Mouse (Mus musculus) thymus, postnatal 36 days (tissue): Measurements from ENCODE around the gene Psap.
A peak's percentile ranks its signal among the peaks of the same experiment; 100 is the strongest.

Experiments used
- DNase-seq, 2 experiments: peaks; one replicate each; pipeline ENCODE4 v3.0.0; 2022; ENCODE audit warnings: mixed read lengths in 2 of 2

Gene Psap

DNA sequence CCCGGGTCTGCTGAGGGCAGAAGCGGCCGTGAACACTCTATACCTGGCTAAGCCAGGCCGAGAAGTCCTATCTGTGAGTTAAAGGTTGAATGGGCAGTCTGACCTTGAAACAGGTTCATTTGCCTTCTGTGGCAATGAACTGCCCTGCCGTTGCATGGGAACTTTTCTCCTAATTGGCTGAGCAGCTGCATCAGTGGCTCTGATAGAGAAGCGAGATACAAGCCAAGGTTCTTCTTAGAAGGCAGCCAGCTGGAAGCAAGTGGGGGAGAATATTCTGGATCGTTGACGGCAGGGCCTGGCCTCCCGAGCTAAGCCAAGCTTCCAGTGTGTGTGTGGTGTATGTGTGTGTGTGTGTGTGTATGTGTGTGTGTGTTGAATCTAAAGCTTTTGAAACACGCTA, 12.2 kb upstream of the Psap start:
- no peak for DNase-seq

DNA sequence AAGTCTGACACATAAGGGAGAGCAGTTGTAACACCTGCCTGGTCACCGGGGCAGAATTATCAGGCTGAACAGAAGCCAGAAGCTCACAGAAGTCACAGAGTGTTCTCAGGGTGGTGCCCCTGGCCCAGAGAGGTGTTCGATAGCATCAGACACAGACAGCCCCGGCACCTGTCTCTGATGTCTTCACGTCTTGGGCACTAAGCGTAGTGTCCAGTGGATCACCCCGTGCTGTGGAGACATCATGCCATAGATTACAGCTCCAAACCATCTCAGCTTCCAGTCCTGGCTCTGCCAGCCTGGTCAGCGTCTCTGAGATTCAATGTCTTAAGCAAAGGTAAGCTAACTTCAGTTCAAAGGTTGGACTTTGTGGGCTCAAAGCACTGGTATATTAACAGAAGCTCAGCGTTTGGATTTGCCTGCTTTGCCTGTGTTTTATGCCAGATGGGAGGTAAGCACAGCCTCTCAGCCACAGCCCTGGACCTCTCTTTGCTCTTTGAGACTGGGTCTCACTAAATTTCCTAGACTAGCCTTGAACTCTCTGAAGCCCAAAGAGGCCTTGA, 10.5 kb upstream of the Psap start:
- no peak for DNase-seq

DNA sequence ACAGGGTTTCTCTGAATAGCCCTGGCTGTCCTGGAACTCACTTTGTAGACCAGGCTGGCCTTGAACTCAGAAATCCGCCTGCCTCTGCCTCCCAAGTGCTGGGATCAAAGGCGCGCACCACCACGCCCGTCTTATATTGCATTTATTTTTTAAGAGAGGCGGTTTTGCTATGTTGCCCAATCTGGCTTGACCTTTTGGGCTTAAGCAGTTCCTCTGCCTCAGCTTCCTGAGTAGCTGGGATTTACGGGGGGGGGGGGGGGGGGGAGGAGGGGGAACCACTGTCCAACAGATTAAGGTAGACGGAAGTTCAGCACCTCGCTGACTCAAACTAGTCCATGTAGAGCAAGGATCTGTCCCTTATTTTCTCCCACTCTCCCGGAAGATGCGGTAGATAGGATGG, 8.7 kb upstream of the Psap start:
- DNase-seq: no peak

DNA sequence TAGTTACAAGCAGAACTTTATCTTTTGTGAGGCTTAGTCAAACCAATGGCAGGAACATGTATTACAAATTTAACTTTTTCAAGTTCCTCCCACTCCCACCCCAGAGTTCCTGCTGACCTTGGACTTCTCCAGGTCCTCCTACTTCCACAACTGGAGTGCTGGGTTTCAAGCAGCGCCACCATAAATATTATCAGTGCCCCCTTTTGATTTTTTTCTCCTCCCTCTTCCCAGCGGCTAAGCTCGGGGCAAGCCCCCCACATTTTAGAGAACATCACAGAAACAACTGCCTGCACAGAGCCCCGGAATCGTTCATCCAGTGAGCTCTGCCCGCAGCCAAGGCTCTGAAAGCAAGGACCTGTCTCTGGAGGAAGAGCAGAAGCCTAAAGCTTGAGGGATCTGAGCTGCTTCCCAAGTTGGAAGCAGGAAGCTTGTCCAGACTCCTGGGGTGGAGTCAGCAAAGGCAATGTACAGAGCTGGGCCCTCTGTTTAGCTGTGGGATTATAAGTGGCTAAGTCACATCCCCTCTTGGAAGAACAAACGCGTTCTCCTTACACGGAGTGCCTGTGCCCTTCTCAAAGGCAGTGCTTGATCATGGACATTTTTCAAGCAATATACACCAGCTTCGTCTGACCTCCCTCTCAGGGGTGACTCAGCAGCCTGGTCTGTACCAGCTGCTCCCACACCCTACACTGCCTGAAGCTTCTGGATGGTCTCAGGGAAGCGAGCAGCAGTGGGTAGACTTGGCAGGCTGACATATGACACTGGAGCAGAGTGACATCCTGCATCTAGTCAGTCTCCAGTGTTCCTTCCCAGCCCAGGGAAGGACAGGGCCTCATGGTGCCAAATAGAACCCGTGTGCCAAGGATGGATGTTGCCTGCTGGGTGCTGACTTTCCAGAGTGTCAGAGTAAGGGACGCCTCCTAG, 8.0 kb upstream of the Psap start:
- DNase-seq: no peak

DNA sequence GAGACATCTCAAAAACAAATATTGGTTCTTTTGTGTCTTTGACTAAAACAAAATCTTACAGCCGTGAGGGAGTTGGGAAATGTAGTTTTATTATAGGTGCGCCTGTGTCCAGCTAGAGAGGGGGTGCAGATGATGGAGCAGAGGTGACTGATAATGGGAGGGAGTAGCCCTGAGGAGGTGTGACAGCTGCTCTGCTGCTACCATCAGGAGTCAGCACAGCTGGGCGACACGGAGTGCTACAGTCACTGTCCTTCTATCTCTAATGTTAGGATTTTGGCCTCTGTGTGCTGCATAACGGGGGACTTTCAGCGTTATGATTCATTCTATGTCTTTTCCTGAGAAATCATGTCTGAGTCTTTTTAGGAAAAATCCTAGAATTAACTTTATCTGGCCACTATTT, 6.4 kb upstream of the Psap start:
- DNase-seq: no peak

DNA sequence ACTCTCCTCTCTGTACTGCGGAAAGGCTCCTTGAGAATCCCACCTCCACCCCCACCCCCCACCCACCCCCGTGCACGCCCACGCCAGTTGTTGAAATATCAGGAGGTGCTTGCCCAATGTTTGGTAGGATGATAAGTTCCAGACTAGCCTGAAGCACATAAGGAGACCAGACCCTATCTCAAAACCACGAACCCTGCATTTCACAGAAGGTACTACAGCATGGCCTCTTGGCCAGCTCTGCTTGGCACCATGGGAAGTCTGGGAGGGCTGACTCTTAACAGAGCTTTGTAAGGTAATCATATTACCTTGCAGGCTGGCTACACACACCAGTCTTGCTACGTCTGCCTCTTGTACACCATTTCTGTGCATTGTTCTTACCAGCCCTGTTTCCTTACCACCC, 5.2 kb upstream of the Psap start:
- no peak for DNase-seq

DNA sequence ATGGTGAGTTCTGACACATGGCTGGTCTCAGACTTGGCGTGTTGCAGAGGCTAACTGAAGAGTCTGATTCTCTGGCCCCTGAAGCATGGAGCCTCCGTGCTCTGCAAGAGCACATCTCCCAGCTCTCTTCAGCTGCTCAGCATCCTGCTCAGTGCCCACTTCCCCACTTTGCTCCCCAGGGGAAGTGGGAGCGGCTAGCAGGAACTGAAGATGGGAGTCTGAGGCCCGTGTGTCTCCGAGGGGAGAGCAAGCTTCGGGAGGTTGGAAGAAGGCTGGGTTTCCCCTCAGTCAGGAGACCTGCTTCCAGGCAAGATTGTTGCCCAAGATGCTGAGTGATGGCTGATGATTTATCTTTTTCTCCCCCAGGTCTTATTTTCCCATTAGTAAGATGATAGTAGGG, 4.0 kb upstream of the Psap start:
- DNase-seq: no peak

DNA sequence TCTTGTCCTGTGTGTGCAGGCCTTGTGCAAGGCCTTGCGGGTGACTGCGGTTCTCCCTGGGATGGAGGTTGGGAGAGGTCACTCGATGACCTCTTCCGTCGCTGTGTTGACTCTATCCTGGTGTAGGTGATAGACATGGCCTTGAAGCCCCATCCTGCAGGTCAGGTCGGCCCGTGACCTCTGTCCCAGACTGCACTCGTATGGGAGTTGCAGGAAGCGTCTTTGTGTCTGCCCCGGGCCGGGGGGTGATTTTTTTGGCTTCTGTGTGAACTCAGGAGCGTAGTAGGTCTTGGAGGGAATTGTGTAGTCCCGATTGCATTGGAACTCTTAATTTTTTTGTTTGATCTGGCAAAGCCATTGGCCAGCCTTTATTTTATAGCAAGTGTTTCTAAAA, 576 bp downstream of the Psap start:
- no peak for DNase-seq

DNA sequence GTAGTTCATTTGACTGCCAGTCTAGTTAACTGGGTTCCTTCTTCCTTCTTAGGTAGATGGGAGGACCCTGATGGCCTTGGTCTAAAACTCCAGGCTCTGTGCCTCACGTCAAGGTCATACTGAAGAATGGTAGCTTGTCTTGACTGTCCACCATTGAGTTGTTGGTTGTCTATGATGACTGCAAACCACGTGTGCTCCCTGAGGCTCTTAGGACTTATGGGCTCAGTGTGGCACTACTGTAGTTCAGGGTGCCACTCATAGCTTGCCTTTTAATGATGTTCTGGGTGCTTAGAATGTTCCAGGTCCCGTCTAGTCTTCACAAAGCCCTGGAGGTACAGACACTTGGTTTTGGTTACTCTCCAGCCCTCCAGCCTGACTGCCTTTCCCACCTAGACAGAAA, 1.4 kb downstream of the Psap start:
- DNase-seq: no peak

DNA sequence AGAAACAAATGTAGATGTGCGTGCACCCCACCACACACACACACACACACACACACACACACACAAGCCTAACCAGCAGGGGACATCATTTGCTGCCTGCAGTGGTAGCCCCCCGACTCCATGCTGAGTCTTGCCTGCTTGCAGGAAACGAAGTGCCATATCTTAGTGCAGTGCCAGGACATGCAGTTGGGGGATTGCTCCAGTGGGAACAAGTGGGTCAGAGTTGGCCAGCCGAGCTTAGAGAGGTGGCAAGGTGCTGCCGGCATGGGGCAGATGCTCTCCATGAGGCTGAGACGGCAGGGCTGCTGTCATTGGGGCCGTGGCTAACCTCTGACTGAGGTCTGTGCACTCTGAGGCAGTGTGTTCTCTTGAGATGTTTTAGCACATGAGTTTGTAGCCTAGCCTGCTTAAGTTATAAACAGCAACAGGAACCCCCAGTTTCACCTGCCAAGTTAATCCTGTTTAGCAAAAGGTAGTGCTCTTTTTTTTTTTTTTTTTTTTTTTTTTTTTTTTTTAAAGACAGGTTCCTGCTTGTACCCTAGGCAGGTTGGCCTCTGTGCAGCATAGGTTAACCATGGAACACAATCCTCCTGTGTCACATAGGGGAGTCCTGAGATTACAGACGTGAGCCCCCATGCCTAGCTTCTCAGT, 2.0 kb downstream of the Psap start:
- peak; percentile 51 to 64 for DNase-seq

DNA sequence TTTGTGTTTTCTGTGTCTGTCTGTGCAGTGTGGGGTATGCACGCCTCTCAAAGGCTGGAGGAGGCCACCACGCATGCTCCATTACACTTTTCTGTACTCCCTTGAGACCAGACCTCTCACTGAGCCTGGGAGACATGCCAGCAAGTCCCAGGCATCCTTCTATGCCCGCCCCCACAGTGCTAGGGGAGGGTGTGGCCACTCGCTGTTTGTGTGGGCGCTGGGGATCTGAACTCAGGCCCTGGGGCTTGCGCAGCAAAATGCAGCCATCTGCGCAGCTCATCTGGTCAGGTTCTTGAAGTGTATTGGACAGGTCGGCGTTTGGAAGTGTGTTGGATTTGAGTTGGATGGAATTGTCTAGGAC, 2.5 kb downstream of the Psap start:
- DNase-seq: peak; percentile 49 to 63

DNA sequence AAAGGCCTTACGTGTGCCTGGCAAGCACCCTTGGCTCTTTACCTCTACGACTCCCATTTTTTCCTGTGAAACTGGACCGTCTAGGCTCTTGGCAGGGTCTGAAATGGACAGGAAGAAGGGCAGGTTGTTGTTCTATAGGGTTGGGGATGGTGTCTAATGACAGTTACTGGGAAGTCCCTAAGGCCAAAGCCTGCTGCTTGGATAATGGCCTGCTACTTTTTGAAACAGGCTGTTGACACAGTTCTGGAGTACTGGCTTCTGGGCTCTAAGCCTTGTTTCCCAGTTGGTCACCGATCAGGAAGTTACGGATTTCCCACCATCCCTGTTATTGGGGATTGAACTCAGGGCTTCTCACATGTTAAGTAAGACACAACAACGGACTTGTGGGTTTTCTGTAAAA, 2.9 kb downstream of the Psap start:
- no peak for DNase-seq

DNA sequence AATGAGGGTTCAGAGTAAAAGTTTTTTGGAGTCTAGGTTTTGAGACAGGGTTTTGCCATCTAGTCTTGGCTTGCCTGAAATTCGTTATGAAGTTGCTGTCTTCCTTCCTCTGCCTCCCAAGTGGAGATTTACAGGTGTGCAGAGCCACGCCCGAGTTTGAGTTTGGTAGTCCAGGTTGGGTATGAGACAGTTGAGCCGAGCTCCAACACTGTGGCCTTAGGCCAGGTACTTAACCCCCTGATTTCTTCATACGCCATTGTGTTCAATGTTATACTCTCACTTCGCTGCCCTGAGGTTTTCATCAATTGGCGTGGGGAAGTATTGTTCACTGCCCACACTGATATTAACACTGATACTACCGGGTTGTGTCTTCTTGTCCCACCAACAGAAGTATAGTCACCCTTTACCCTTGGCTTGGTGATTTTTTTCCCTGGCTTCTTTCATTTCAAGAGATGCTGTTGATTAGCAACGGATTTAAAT, 4.2 kb downstream of the Psap start:
- peak in 1 of 2 experiments; percentile 22 for DNase-seq

DNA sequence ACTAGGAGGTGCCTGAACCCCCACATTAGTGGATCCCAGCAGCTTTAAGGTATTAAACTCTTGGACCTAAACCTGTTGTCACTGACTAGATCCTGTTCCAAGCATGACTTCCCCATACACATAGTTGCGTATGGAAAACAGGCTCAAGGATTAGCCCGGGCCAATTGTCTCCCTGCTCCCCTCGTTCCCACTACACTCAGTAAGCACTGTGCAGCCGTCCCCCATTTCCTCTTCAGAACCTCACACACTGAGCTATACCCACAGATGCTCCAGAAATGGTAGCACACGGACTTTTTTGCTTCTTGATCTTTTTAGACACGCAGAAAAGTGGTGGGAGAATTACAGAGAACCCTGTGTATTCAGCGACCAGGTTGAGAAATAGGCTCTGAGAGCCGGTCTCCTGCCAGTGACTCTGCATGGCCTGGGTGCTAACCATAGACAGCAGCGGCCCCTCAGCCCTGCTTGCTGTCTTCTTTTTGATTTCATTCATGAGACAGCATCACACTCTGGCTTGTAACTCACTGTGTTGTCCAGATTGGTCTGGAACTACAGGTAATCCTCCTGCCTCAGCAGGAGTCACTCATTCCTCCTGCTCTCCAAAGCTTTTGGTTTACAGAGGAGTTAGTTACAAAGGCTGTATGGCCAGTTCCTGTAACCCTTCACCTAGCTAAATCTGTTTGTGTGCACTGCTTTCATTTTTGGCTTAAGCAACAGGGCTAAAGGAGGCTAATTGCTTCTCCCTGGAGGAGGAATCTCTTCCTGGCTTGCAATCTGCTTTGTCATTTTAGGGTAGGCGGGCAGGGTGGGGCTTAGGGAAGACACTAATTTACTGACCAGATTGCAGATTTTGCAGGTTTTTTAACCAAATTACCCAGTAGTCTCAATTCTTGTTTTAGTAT, 4.9 kb downstream of the Psap start:
- peak; percentile 56 to 61 for DNase-seq

DNA sequence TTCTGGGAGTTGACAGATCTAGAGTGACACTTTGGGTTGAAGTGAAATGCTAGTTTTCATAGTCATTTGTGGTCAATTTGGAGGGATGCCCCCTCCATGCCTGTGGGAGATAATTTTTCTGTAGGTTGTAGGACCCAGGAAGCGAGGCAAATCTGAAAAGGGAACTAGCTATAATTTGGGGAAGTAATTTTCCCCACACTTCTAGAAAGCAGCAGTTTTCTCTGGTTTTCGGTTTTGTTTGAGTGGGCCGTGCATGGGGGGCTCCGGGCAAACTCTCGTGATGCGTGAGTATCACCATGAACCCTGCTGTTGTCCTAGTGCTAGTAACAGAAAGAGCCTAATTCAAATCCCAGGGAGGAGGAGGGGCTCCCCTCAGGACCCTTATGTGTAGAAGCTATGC, 6.8 kb downstream of the Psap start:
- DNase-seq: no peak

DNA sequence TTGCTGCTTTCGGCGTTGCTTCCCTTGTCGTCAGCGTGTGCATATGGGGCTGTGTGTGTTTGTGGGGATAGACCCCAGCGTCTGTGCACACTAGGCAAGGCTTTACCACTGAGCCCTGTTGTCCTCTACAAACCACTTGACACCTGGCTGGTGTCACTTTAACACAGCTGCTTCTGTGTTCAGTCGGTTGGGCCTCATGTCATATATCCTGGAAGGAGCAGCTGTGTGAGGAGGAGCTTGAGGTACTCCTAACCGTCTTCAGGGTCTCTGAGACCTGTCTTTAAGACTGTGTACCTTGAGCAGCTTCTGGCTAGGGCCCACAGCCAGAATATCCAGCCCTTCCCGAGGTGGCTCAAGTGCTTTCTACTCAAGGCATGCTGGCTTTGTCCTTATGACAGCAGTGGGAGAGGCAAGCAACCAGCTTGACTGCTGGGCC, 7.3 kb downstream of the Psap start:
- peak; percentile 76 to 86 for DNase-seq

DNA sequence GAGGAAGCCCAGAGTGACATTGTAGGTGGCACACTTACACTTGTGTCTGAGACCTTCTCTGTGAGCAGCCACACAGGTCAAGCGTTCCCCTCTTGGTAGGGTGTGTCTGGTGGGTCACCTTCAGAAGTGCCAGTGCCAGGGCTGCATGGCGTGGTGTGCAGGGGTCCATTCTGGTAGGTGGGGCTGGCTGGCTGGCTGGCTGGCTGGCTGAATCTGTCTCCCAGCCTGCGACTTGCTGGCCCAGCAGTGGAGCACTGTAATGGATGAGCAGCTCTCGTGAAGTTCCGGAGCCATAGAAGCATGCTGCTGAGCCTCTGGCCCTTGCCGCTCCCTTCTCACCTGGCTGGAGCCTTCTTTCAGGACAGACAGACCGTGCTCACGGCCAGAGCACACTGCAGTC, 7.8 kb downstream of the Psap start:
- no peak for DNase-seq

DNA sequence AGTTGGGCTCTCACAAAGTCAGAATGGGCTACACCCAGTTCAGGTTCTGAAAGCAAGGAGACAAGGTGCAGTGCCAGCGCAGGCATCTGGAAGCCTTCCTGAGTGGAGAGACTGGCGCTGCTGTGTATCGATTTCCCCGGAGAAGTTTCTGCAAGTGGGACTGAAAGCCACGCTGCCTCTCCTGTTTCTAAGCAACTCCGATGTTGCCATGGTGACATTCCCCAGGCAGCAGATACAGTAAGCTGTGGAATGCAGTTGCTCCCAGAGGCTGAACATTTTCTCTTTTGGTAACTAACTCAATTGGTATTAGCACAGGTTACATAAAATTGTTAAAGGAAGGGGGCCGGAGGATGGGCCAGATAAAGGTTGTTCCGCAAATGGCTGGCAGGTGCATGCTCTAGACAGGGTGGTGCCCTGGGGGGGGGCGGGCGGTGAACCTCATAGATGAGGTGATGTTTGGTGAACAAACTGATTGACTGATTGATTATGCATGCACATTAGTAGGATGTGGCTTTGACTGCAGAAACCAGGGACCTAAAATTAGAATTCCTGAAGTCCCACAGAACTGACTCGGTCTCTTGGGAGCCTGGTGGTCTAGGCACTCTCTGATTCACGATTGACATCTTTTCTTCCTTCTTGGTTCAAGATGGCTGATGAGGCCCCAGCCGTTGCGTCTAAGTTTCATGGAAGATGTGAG, 8.4 kb downstream of the Psap start:
- DNase-seq: no peak

DNA sequence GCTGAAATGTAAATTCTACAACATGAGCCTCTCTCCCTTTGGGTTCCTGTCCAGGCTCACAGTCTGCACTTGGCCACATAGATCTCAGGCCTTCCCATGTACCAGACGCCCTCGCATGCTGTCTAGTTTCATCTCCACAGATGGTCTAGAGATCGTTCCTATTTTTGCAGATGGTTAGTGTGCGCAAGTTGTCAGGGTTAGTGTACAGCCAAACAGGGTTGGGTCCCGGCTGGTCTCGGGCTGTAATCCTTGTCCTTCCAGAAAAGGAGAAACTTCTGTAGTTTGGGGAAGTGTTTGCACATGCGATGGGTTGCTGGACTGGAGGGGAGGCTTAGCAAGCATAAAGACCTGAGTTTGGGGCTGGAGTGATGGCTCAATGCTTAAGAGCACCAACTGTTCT, 9.1 kb downstream of the Psap start:
- DNase-seq: no peak

DNA sequence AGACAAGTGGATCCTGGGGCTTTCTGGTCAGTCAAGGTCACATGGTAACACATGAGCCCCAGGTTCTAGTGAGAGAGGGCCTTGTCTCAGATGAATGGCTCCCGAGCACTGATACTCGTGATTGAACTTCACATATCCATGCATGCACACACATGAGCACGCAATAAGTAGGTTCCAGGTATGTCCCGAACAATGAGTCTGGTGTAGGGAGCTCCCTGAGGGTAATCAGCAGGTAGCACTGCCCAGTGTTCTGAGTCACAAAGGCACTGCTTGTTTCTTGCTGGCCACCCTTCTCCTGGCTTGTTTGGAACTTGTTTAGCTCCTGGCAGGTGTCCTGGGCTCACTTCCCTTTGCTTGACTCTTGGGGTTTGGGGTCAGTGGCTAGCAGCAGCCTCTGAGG, 9.7 kb downstream of the Psap start:
- DNase-seq: no peak

DNA sequence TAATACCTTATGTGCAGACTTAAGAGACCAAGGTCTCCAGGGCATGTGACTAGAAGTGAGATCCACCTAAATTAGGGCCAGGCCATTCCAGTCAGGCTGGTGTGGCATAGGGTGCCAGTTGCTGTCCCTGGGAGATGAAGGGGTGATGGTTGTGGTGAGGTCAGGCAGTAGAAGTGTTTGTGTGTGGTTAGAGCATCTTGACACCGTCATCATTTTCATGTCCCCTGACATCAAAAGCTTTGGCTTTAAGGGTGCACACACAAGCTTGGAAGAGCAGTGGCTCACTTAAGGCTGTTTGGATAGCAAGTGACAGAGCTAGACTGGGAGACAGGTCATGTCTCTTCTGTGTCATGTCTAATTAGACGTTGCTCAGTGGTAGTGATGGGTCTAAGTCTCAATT, 10.3 kb downstream of the Psap start:
- DNase-seq: no peak

DNA sequence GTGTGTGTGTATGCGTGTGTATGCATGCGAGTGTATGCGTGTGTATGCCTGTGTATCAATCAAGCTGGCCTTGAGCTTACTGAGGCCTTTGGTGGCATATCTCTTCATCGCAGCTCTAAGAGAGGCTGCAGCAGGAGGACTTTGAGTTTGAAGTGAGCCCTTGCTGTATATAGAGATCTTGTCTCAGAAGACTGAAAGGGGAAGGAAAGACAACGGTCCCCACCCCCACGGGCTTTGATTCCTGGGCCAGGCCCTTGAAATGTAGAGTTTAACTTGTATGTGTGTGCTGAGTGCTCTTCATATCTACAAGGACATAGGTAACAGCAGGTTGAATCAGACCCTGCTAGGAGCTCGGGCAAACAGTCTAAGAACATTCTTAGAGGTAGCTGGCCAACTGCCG, 11.8 kb downstream of the Psap start:
- DNase-seq: peak; percentile 41 to 53
